Mouse (Mus musculus) cerebellum, adult (tissue): ENCODE measurements around the gene Zfp446.

Experiments used
- ATAC-seq: cut with Nextera tagmentation; 2 replicates; pipeline ENCODE4 v1.9.2; 2017; ENCODE audit warnings: mild to moderate bottlenecking, moderate library complexity, mixed read lengths; ENCODE audit not compliant: insufficient number of reproducible peaks, low FRiP score, low TSS enrichment

The Zfp446 gene

GRCm38 (mm10) chr7:12985724-12986123, 8.1 kb downstream of the Zfp446 start:
- ATAC-seq = no peak

- ATAC-seq = no peak
Observed at GRCm38 (mm10) chr7:12986906-12987305, 9.3 kb downstream of the Zfp446 start.

DNA sequence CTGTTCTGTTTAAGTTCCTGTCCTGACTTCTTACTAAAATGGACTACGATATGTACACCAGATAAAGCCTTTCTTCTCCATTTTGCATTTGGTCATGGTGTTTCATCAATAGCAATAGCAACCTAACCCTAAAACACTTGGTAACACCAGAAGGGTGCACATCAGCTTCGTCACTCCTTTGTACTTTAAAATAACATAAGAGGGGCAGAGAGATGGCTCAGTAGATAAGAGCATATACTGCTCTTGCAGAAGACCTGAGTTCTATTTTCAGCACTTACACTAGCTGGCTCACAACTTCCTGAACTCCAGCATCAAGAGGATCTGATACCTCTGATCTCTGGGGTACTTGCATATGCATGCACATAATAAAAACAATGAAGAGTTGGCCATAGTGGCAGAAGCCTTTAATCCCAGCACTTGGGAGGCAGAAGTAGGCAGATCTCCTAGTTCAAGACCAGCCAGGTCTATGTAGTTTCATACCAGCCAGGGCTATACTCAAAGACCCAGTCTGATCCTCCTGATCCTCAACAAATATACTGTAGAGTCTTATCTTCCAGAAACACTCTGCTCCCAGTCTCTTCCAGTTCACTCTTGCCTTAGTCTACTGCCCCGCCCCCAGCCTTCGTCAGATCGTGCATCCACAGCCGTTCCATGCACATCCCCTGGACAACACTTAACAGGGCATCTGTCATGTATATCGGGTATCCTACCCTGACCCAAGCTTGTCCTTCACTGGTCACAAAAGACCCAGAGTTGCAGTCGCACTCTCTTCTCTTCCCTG, 10.0 kb downstream of the Zfp446 start:
- no peak for ATAC-seq

GRCm38 (mm10) chr7:12992222-12992621, 14.6 kb downstream of the Zfp446 start:
- ATAC-seq = no peak

DNA sequence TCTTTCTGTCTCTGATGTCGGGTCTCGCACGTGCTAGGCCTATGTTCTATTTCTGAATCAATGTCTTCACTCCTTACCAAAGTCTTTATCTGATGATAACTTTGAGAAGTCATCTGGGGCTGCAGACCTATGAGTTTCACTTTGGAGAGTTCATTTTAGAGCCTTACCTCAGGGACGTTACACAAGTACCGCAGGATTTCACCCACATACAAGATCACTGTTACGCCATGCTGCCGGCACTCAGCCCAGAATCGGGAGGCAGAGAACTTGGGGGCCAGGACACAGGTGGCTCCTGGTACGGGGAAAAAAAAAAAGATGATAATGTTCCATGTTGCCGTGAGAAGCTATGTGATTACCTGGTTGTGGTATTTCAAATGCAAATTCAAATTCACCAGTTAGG, 15.5 kb downstream of the Zfp446 start:
- ATAC-seq = no peak

DNA sequence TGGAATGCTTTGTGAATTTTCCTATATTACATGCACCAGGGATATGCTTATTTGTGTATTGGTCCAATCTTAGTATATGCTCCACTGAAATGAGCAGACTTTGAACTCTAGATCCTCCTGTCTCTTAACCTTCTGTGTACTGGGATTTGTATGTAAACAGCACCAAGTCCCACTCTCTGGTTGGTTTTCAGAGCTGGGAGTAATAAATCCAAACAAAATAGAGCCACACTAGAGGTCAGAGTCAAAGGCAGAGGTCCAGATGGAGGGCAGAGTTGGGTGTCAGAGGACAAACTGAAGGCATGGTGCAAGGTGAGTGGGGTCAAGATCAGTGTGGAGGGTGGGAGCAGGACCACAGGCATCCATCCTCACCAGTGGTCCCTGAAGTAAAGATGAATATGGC, 18.2 kb downstream of the Zfp446 start:
- ATAC-seq = no peak

DNA sequence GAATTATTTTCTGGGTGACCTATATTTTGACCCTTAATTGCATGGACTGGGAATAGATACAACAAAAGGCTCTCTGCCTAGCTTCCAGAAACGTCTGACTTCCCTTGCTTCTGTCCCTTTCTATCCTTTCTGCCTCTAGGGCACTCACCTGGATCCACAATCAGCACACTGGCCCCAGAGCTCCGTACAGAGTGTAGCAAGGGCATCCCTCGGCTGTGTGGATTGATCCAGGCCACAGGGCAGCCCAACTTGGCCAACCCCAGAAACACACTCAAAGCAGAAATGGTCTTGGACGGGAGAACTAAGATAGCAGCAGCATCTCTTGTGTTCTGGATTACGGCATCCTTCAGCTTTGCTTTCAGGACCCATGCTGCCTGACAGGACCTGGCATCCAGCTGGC, 19.6 kb downstream of the Zfp446 start:
- ATAC-seq = no peak

DNA sequence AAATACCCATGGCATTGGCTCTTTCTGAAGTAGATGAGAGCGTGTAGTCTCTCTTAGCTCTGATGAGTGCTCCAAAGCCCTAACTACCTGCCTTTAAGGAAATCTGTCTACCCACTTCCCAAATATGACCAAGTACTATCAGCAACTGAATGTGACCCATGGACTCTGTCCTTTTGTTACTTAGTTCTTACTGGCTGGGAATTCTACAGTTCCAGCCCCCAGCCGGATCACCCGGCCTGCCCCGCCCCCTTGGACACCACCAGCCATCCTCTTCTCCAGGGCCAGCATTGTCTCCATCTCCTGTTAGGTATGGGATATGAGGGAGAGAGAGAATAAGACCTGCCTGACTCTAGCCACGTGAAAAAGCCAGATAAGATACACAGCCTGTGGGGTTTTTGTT, 20.4 kb downstream of the Zfp446 start, which contains the start of gene Slc27a5:
Gene Slc27a5, minus strand, starts transcription at position 140 of the 400 bp plus-strand sequence.
- no peak for ATAC-seq

DNA sequence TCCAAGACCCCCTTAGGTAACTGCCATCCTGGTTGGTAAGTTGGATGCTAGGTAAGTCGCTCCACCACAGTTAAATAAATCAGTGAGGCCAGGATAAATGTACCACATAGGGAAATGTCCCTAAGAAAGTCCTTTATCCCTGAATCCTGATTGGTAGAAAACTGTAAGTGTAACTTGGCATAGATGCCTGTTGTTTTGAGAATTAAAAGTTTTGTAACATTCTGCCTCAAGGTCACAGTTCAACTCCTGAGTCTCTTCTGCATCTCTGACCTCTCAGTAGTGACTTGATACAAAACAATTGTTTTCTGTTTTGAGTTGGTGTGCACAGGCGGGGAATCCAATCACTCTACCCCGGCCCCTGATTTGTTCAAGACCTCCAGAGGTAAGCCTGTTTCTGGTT, 21.2 kb downstream of the Zfp446 start, which contains the start of gene Trim28:
Gene Trim28, plus strand, starts transcription at position 264 of the 400 bp plus-strand sequence.
- no peak for ATAC-seq

GRCm38 (mm10) chr7:13001584-13001983, 23.9 kb downstream of the Zfp446 start:
- no peak for ATAC-seq

GRCm38 (mm10) chr7:13003380-13003779, 25.7 kb downstream of the Zfp446 start:
- ATAC-seq = no peak

DNA sequence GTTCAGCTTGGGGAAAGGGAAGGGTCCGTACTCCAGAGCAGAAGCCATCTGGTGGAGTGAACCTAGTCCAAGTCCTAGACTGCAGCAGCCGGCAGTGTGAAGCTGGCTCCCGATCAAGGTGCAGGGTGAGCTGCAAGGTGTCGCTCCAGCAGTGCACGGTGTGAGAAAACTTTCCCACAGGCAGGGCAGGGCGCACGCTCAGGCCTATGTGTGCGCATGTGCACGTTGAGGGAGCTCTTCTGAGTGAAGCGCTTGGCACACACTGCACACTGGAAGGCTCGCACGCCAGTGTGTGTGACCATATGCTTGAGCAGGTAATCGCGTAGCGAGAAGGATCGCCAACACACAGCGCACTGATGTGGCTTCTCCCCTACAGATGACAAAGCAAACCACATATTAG, 28.4 kb downstream of the Zfp446 start:
- ATAC-seq = no peak

- no peak for ATAC-seq
Observed at GRCm38 (mm10) chr7:13006531-13006930, 28.9 kb downstream of the Zfp446 start.

DNA sequence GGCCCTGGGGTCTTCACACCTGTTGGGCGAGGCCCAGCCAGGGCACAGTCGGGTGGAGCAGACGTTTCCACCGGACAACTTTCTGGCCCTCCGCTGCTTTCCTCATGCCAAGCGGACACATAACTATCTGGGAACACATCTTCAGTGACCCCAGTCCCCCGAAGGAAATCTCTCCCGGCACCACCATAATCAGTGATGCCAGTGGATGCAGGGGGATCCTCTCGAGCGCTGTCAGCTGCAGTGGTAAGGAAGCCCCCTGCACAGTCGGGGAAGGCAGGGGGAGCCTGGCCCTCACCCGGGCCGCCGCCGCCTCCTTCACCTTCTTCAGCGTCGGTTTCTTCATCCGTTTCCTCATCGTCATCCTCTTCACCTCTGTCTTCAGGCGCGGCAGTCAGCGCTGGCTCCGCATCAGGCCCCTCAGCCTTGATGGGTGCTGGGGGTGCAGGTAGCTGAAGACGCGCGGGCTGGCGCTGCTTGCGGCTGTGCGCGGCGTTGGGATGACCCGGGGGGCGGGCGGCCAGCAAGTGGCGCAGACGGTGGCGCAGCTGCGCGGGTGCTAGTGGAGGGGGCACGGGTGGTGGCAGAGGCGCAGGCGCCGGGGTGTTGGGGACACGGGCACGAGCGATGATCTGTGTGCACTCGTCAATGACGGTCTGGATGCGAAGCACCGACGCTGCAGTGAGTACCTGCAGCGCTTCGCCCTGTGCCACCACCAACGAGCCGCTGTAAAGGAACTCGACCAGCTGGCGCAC, 29.9 kb downstream of the Zfp446 start:
- ATAC-seq = no peak

DNA sequence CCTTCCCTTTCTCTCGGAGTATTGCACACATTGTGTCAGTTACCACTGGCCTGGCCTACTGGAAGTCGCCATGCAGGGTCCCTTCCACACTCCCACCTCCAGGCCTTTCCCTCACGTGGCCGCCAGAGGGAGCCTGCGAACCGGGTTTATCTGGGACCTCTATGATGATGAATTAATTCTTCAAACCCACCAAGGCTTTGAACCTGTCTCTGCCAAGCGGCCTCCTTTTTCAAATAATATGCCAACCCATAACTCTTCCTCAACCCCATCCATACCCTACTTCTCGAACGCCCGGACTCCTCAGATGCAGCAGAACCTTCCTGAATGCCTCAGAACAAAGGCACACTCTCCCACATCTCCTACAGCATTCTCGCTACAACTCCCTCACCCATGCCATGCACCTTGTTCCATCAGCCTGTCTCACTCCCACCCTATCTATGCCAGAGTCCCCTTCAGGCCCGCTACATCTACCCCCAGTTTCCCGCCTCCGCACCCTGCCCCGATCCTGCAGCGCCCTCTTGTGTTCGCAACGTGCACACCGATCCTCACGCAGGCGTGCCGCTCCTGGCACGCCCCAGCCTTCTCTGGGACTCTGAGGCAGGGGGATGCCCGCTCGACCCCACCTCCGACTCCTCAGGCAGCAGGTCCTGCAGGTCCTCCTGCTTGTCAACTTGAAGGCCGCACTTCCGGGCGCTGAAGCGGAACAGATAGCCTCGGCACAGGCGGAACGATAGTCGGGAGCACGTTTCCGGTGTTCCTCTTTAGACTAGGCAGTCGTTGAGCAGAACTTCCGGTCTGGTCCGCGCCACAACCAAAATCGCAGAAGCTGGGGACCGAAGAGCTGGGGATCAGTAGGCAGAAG, 31.7 kb downstream of the Zfp446 start:
- ATAC-seq = peak; percentile 89

- ATAC-seq = no peak
Observed at GRCm38 (mm10) chr7:13010005-13010908, 32.6 kb downstream of the Zfp446 start, which contains the start of gene Zbtb45. TSS of gene Zbtb45 (minus strand) at chr7:13010034.

- ATAC-seq = no peak
Observed at GRCm38 (mm10) chr7:13013671-13014070, 36.0 kb downstream of the Zfp446 start.

- no peak for ATAC-seq
Observed at GRCm38 (mm10) chr7:13014275-13014839, 36.7 kb downstream of the Zfp446 start.

GRCm38 (mm10) chr7:13015217-13015616, 37.6 kb downstream of the Zfp446 start:
- ATAC-seq = no peak
